Mouse (Mus musculus) MEL (cell line): ENCODE measurements around the gene Scn8a. TPM values are rescaled to one million over a fixed set of nuclear protein-coding genes. Genes with fewer than 3 reads are reported as not detected.

ENCODE experiments used
- DNase-seq: peaks from one replicate; pipeline ENCODE4 v3.0.0; 2011; ENCODE audit warnings: low read depth, low spot score
- H3K27ac ChIP-seq: 2 replicates; pipeline ENCODE4 v1.5.1; 2012; ENCODE audit warnings: low read depth, mild to moderate bottlenecking, control low read depth, low read length, moderate library complexity; ENCODE audit not compliant: control insufficient read depth
- H3K27me3 ChIP-seq, 2 experiments: fragments of 150-350 bp in 1 of 2; sonication (generic) in 1 of 2; 2 replicates each; pipeline ENCODE4 v1.6.1; 2012; ENCODE audit warnings: low read length in 2 of 2, mild to moderate bottlenecking in 2 of 2, improper control_type of control experiment in 1 of 2, moderate library complexity in 1 of 2; ENCODE audit not compliant: insufficient read depth in 2 of 2, control insufficient read depth in 1 of 2
- H3K36me3 ChIP-seq, 2 experiments: 2 replicates each; pipeline ENCODE4 v1.6.1; 2012 to 2014; ENCODE audit warnings: low read length in 2 of 2, improper control_type of control experiment in 1 of 2, inconsistent platforms in 1 of 2, mild to moderate bottlenecking in 1 of 2; ENCODE audit not compliant: insufficient read depth in 2 of 2, control insufficient read depth in 1 of 2
- H3K4me1 ChIP-seq, 2 experiments: fragments of 150-350 bp in 1 of 2; sonication (generic) in 1 of 2; 2 replicates each; pipeline ENCODE4 v1.6.1; 2012; ENCODE audit warnings: low read length in 2 of 2, improper control_type of control experiment in 1 of 2, mild to moderate bottlenecking in 1 of 2; ENCODE audit not compliant: insufficient read depth in 2 of 2, control insufficient read depth in 1 of 2
- H3K4me3 ChIP-seq, 2 experiments: fragments of 150-350 bp in 1 of 2; sonication (generic) in 1 of 2; 2 replicates each; pipeline ENCODE4 v1.5.1; 2012; ENCODE audit warnings: low read depth in 2 of 2, low read length in 2 of 2, mild to moderate bottlenecking in 2 of 2, moderate library complexity in 2 of 2, control low read depth in 1 of 2, improper control_type of control experiment in 1 of 2; ENCODE audit not compliant: control insufficient read depth in 1 of 2, insufficient read depth in 1 of 2
- H3K79me2 ChIP-seq: 2 replicates; pipeline ENCODE4 v1.6.1; 2012; ENCODE audit warnings: mild to moderate bottlenecking, low read length, moderate library complexity; ENCODE audit not compliant: control insufficient read depth, poor library complexity, insufficient read depth
- H3K9ac ChIP-seq: 2 replicates; pipeline ENCODE4 v1.6.1; 2012; ENCODE audit warnings: low read depth, mild to moderate bottlenecking, control low read depth, low read length, moderate library complexity; ENCODE audit not compliant: control insufficient read depth, poor library complexity, severe bottlenecking
- H3K9me3 ChIP-seq: fragments of 150-350 bp; sonication (generic); replicated peaks from 2 replicates; pipeline ENCODE4 v1.6.1; 2012; ENCODE audit warnings: mild to moderate bottlenecking, low read length, improper control_type of control experiment, moderate library complexity; ENCODE audit not compliant: insufficient read depth
- BHLHE40 ChIP-seq: IDR thresholded peaks from 2 replicates; pipeline ENCODE4 v1.6.1; 2012; ENCODE audit warnings: low read depth, mild to moderate bottlenecking, inconsistent platforms, low read length, improper control_type of control experiment, borderline replicate concordance
- CTCF ChIP-seq, 3 experiments: IDR thresholded peaks in 2 of 3; conservative IDR thresholded peaks in 1 of 3; 2 replicates each; pipeline ENCODE4 v1.5.1; 2011 to 2012; ENCODE audit warnings: low read length in 3 of 3, low read depth in 2 of 3, mild to moderate bottlenecking in 2 of 3, improper control_type of control experiment in 1 of 3, inconsistent platforms in 1 of 3, mixed read lengths in 1 of 3, moderate library complexity in 1 of 3; ENCODE audit not compliant: control insufficient read depth in 1 of 3, insufficient read depth in 1 of 3, poor library complexity in 1 of 3, severe bottlenecking in 1 of 3
- E2F4 ChIP-seq: IDR thresholded peaks from 2 replicates; pipeline ENCODE4 v1.6.1; 2011; ENCODE audit warnings: low read depth, low read length, improper control_type of control experiment, borderline replicate concordance
- ELF1 ChIP-seq: IDR thresholded peaks from 2 replicates; pipeline ENCODE4 v1.6.1; 2014; ENCODE audit warnings: low read depth, mild to moderate bottlenecking, inconsistent platforms, low read length, improper control_type of control experiment, moderate library complexity
- EP300 ChIP-seq, 2 experiments: IDR thresholded peaks; 2 replicates each; pipeline ENCODE4 v1.6.1; 2011; ENCODE audit warnings: improper control_type of control experiment in 2 of 2, low read length in 2 of 2, low read depth in 1 of 2, mild to moderate bottlenecking in 1 of 2
- ETS1 ChIP-seq: IDR thresholded peaks from 2 replicates; pipeline ENCODE4 v1.6.1; 2012; ENCODE audit warnings: low read depth, mild to moderate bottlenecking, inconsistent platforms, low read length, improper control_type of control experiment, moderate library complexity
- GABPA ChIP-seq: IDR thresholded peaks from 2 replicates; pipeline ENCODE4 v1.6.1; 2012; ENCODE audit warnings: low read depth, mild to moderate bottlenecking, inconsistent platforms, low read length, improper control_type of control experiment, moderate library complexity
- MAX ChIP-seq: IDR thresholded peaks from 2 replicates; pipeline ENCODE4 v1.6.1; 2011; ENCODE audit warnings: low read length, improper control_type of control experiment
- MEF2A ChIP-seq: IDR thresholded peaks from 2 replicates; pipeline ENCODE4 v1.6.1; 2014; ENCODE audit warnings: low read depth, mild to moderate bottlenecking, inconsistent platforms, low read length, improper control_type of control experiment; ENCODE audit not compliant: poor library complexity, insufficient replicate concordance, severe bottlenecking; ENCODE audit errors: extremely low read depth
- MXI1 ChIP-seq: IDR thresholded peaks from 2 replicates; pipeline ENCODE4 v1.6.1; 2011; ENCODE audit warnings: mild to moderate bottlenecking, low read depth, low read length, improper control_type of control experiment
- MYB ChIP-seq: IDR thresholded peaks from 2 replicates; pipeline ENCODE4 v1.6.1; 2011; ENCODE audit warnings: mild to moderate bottlenecking, low read depth, low read length, improper control_type of control experiment
- POLR2A ChIP-seq, 2 experiments: IDR thresholded peaks; 2 replicates each; pipeline ENCODE4 v1.6.1; 2011 to 2012; ENCODE audit warnings: low read length in 2 of 2, mild to moderate bottlenecking in 2 of 2, control low read depth in 1 of 2, improper control_type of control experiment in 1 of 2, low read depth in 1 of 2, moderate library complexity in 1 of 2; ENCODE audit not compliant: control insufficient read depth in 1 of 2, insufficient read depth in 1 of 2, poor library complexity in 1 of 2
- RAD21 ChIP-seq: IDR thresholded peaks from 2 replicates; pipeline ENCODE4 v1.6.1; 2011; ENCODE audit warnings: mild to moderate bottlenecking, low read depth, low read length, improper control_type of control experiment
- SMC3 ChIP-seq: IDR thresholded peaks from 2 replicates; pipeline ENCODE4 v1.6.1; 2011; ENCODE audit warnings: low read depth, low read length, improper control_type of control experiment
- ZC3H11A ChIP-seq: IDR thresholded peaks from 2 replicates; pipeline ENCODE4 v1.6.1; 2012; ENCODE audit warnings: low read depth, mild to moderate bottlenecking, inconsistent platforms, low read length, improper control_type of control experiment
- polyA plus RNA-seq, 2 experiments: library from polyadenylated mRNA; stranded (reverse) in 1 of 2; unstranded in 1 of 2; fragments of >175 nt in 1 of 2; fragments of >200 nt in 1 of 2; gene quantifications; 2 replicates each; pipeline versions ENCODE4 v1.2.1 to v1.2.4; 2012; ENCODE audit warnings: low replicate concordance in 2 of 2, low read depth in 1 of 2; ENCODE audit not compliant: insufficient read length in 2 of 2, insufficient read depth in 1 of 2, missing spikeins in 1 of 2
- total RNA-seq: library from RNA; depleted of rRNA; stranded (reverse); fragments of 300-350 nt; gene quantifications from 2 replicates; pipeline ENCODE4 v1.2.3, GENCODE M21; 2012

The Scn8a gene
- total and polyA plus RNA-seq, 3 experiments = 0.01 to 0.08 TPM; not detected in 1

DNA sequence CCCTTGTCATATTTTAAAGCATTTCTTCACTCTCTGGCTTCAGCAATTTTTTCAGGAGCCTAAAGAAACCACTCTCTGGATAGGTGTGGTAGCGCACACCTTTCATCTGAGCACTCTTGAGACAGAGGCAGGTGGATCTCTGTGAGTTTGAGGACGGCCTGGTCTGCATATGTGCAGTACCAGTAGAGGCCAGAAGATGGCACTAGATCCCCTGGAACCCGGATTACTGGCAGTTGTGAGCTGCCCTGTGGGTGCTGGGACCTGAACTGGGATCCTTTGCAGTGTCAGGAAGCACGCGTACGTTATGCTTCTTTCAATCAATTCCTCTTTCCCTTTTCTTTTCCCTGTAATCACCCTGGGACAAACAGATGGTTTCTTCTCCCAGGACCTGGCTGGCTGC is 22.5 kb upstream of the Scn8a start:
- H3K79me2 ChIP-seq = no peaks in the 10 kb centered on the region
- DNase-seq = peak; percentile 35
- no peaks in the 10 kb centered on the region for H3K4me1 ChIP-seq
- H3K27me3 ChIP-seq = peaks cover 0 to 1% of the 10 kb centered on the region in 2 experiments; a peak in 2 of 4 replicates
- H3K36me3 ChIP-seq = no peaks in the 10 kb centered on the region
- peak; percentile 65 to 86 (median 72) for TF ChIP-seq CTCF (IDR thresholded peaks at IDR 0.05 in 2 of 3, conservative IDR thresholded peaks at IDR 0.05 in 1 of 3; ENCODE audit: control insufficient read depth in 1 of 3, insufficient read depth in 1 of 3, low read depth in 2 of 3, low read length in 3 of 3, poor library complexity in 1 of 3, severe bottlenecking in 1 of 3)
- no peak for TF ChIP-seq POLR2A (IDR thresholded peaks at IDR 0.05; ENCODE audit: control insufficient read depth in 1 of 2, insufficient read depth in 1 of 2, low read depth in 1 of 2, low read length in 2 of 2, poor library complexity in 1 of 2)
- no peak for TF ChIP-seq GABPA
- TF ChIP-seq E2F4 = no peak
- no peak for TF ChIP-seq ETS1
- TF ChIP-seq RAD21 = peak; percentile 69
- TF ChIP-seq MEF2A = no peak
- TF ChIP-seq MYB = no peak
- peak; percentile 60 for TF ChIP-seq SMC3
- peak; percentile 14 for TF ChIP-seq ZC3H11A
- no peak for TF ChIP-seq MAX
- TF ChIP-seq ELF1 = no peak
- TF ChIP-seq BHLHE40 = no peak
- no peak overlapping the region for H3K9ac ChIP-seq
- no peak overlapping the region for H3K4me3 ChIP-seq
- H3K9me3 ChIP-seq = no peaks in the 10 kb centered on the region
- H3K27ac ChIP-seq = no peak overlapping the region

DNA sequence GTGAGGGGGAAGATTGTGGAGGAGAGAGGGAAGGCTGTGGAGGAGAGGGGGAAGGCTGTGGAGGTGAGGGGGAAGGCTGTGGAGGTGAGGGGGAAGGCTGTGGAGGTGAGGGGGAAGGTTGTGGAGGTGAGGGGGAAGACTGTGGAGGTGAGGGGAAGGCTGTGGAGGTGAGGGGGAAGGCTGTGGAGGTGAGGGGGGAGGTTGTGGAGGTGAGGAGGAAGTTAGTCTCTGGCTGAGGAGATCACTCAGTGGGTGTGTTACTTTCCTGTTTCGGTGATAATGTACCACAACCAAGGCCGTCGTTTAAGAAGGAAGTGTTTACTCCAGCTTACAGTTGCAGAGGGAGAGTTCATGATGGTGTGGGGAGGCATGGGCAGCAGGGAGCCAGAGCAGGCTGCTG is 12.1 kb upstream of the Scn8a start:
- Histone ChIP-seq H3K27ac (no peak overlapping the region), H3K36me3 (peaks cover 0 to 2% of the 10 kb centered on the region in 2 experiments; a peak in 2 of 4 replicates), H3K9me3 (no peaks in the 10 kb centered on the region), H3K79me2 (no peaks in the 10 kb centered on the region), H3K27me3 (peaks cover 0 to 3% of the 10 kb centered on the region in 2 experiments; a peak in 2 of 4 replicates), H3K4me1 (peaks cover 0 to 5% of the 10 kb centered on the region in 2 experiments; a peak in 3 of 4 replicates), H3K4me3 (no peak overlapping the region), H3K9ac (no peak overlapping the region)
- peak; percentile 55 for DNase-seq
- no peak for TF ChIP-seq CTCF (IDR thresholded peaks at IDR 0.05 in 2 of 3, conservative IDR thresholded peaks at IDR 0.05 in 1 of 3; ENCODE audit: control insufficient read depth in 1 of 3, insufficient read depth in 1 of 3, low read depth in 2 of 3, low read length in 3 of 3, poor library complexity in 1 of 3, severe bottlenecking in 1 of 3)
- peak; percentile 17 to 30; a peak in 2 of 4 replicates for TF ChIP-seq EP300 (IDR thresholded peaks at IDR 0.05; ENCODE audit: low read depth in 1 of 2, low read length in 2 of 2)
- TF ChIP-seq MXI1 = peak; percentile 94
- no peak for TF ChIP-seq SMC3
